Mouse (Mus musculus) intestine, embryonic 14.5 days (tissue): ENCODE results near the gene Sim2. TPM values are rescaled to one million over a fixed set of nuclear protein-coding genes. Genes with fewer than 3 reads are reported as not detected.

ENCODE experiments used
- ATAC-seq: fragments of 200-750 bp; cut with Nextera tagmentation; replicated peaks from 2 replicates; pipeline ENCODE4 v1.8.0; 2017; ENCODE audit warnings: low read depth, moderate number of reproducible peaks, moderate TSS enrichment, moderate library complexity; ENCODE audit not compliant: low FRiP score, low TSS enrichment
- DNase-seq: peaks from one replicate; pipeline ENCODE4 v3.0.0-alpha.2; 2018; ENCODE audit warnings: low spot score
- H3K27ac ChIP-seq: fragments of 300-500 bp; sonication (generic); 2 replicates; pipeline ENCODE4 v1.5.1; 2014; ENCODE audit warnings: low read depth, mild to moderate bottlenecking, control low read depth
- H3K27me3 ChIP-seq: fragments of 300-500 bp; sonication (generic); replicated peaks from 2 replicates; pipeline ENCODE4 v1.6.1; 2014; ENCODE audit warnings: low read length, control low read depth; ENCODE audit not compliant: control insufficient read depth, insufficient read depth
- H3K36me3 ChIP-seq: fragments of 300-500 bp; sonication (generic); 2 replicates; pipeline ENCODE4 v1.6.1; 2014; ENCODE audit warnings: low read length, control low read depth; ENCODE audit not compliant: control insufficient read depth, insufficient read depth
- H3K4me1 ChIP-seq: fragments of 300-500 bp; sonication (generic); replicated peaks from 2 replicates; pipeline ENCODE4 v1.6.1; 2014; ENCODE audit warnings: low read length, control low read depth, mixed read lengths; ENCODE audit not compliant: control insufficient read depth, insufficient read depth
- H3K4me2 ChIP-seq: fragments of 300-500 bp; sonication (generic); 2 replicates; pipeline ENCODE4 v1.6.1; 2014; ENCODE audit warnings: low read length
- H3K4me3 ChIP-seq: fragments of 300-500 bp; sonication (generic); 2 replicates; pipeline ENCODE4 v1.5.1; 2014; ENCODE audit warnings: low read depth, low read length, control low read depth, mixed read lengths
- H3K9ac ChIP-seq: fragments of 300-500 bp; sonication (generic); 2 replicates; pipeline ENCODE4 v1.6.1; 2014; ENCODE audit warnings: mild to moderate bottlenecking, low read length
- H3K9me3 ChIP-seq: fragments of 300-500 bp; sonication (generic); 2 replicates; pipeline ENCODE4 v1.6.1; 2016; ENCODE audit warnings: low read length, control low read depth; ENCODE audit not compliant: control insufficient read depth
- WGBS: fragments of 180-500 bp; shearing (Covaris S2); extraction: QIAGEN DNeasy Blood & Tissue Kit; methylation state at CpG from one replicate; pipeline ENCODE4 v1.1.7; 2014; 5-methylcytosine and 5-hydroxymethylcytosine counted together
- polyA plus RNA-seq: library from polyadenylated mRNA; unstranded; fragments of >200 nt; fragmentation: Nextera tagmentation; extraction: Ambion mirVana; gene quantifications from 2 replicates; pipeline ENCODE4 v1.2.1, GENCODE M21; 2014

Gene Sim2
- polyA plus RNA-seq, 1 experiment from 2014 or later = not detected

DNA sequence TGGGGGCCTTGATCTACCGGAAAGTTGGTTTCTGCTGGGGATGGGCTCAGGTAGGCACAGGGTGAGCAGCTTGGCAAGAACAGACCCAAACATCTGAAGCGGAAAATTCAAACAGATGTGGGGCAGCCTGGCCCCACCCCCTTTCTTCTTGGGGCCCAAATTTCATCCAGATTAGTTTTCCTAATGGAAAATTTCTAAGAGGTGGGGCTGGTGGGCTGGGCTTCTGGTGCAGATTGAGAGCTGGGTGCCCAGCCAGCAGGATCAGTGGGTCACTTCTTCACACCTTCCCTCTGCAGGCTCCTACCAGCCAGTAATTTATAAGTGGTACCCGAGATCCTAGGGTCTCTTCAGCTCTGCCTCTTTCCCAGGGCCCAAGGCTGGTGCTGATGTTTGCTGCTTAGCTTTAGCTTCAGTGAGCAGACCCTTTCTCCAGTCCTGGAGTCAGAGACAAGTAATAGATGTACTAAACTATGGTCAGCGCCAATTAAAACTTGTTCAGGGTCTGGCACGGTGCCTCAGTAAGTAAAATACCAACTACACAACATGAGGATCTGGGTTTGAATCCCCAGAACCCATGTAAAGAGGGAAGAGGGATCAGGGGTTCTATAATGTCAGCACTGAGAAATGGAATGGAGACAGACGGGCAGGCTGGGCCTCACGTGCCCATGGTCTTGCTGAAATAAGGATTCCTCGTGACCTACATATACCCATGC is 2.6 kb upstream of the Sim2 start:
- DNase-seq (no peak), ATAC-seq (no peak)
- Histone ChIP-seq H3K9ac (no peak overlapping the region), H3K27me3 (peaks cover 98% of the 10 kb centered on the region), H3K36me3 (no peaks in the 10 kb centered on the region), H3K4me1 (peaks cover 10% of the 10 kb centered on the region), H3K27ac (no peak overlapping the region), H3K9me3 (no peaks in the 10 kb centered on the region), H3K4me2 (no peak overlapping the region), H3K4me3 (no peak overlapping the region)
- 7% methylated on average over 8 of the region's 8 CpGs for WGBS

DNA sequence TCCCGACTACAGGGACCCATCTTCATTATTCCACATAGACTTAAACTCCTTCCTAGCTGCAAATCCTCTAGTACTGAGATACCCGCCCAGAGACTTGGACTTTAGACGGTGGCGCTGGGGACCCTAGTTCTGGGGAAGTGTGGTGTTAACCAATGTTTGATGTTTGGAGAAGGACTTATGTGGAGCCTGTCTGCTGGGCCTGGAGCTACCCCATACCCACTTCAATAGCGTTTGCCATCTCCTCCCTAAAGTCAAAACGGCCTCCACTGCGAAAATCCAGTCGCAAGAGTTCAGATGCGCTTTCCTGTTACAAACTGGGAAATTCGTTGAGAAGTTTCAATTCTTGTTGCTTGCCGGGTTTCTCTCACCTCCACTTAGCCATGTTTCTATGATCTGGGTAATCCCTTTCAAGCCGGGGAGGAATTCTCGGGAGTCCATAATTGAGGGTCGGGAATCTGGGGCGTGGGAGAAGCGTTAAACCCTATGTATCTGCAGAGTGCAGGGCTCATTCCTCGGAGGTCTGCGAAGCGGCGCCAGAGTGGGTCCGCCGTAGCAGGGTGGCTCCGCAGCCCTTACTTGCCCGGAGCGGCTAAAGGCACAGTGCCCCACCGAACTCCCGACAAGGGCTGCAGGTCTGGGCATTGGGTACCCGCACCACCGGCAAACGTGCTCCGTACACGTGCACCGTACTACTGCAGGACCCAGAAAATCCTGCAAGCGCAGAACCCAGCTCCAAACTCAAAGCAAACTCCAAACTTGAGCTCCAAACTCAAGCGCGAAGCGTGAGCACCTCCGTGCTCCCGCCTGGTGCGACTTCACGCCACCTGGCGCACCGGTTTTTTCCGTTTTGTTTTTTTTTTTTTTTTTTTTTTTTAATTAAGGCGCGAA is 1.5 kb upstream of the Sim2 start:
- DNase-seq (peak; percentile 75), ATAC-seq (no peak)
- no peak overlapping the region for H3K9ac ChIP-seq
- peaks cover 98% of the 10 kb centered on the region for H3K27me3 ChIP-seq
- no peaks in the 10 kb centered on the region for H3K36me3 ChIP-seq
- H3K9me3 ChIP-seq = no peaks in the 10 kb centered on the region
- H3K4me1 ChIP-seq = peaks cover 10% of the 10 kb centered on the region
- no peak overlapping the region for H3K4me2 ChIP-seq
- no peak overlapping the region for H3K4me3 ChIP-seq
- 2% methylated on average over 46 of the region's 46 CpGs for WGBS
- H3K27ac ChIP-seq = no peak overlapping the region

DNA sequence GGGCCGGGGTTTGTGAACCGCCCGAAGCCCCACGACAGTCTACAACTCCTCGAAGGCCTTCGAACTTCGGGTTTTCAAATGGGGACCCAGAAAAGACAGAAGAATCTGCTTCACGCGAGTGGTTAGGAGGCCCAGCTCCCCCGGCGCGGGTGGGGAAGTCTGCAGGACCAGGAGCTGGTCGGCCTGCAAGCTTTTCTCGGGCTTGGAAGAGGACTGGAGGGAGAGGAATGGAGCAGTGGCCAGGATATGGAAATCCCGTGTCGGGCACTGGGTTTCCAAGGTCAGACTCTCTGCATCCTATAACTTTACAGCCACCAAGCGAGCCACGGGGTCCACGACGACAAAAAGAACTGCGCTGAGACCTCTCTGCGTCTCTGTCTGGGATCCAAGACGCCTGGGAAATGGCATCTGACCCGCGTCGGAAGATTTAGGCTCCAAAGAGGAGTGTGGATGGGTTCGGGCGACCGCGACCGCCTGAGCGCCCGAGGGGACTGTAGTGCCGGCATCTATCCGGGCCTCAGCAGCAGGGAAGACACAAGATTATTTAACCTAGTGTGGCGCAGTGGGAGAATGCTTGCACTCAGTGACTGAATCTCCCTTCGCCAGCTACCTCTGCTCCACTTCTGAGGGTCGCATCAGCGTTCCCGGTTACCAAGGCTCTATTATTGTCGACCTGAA is 744 bp upstream of the Sim2 start:
- Histone ChIP-seq H3K27me3 (peaks cover 99% of the 10 kb centered on the region), H3K36me3 (no peaks in the 10 kb centered on the region), H3K4me3 (no peak overlapping the region), H3K9ac (no peak overlapping the region), H3K4me2 (no peak overlapping the region), H3K9me3 (no peaks in the 10 kb centered on the region), H3K4me1 (peaks cover 10% of the 10 kb centered on the region), H3K27ac (no peak overlapping the region)
- DNase-seq = peak; percentile 82
- ATAC-seq = no peak
- WGBS = under 1% methylated on average over 41 of the region's 41 CpGs

DNA sequence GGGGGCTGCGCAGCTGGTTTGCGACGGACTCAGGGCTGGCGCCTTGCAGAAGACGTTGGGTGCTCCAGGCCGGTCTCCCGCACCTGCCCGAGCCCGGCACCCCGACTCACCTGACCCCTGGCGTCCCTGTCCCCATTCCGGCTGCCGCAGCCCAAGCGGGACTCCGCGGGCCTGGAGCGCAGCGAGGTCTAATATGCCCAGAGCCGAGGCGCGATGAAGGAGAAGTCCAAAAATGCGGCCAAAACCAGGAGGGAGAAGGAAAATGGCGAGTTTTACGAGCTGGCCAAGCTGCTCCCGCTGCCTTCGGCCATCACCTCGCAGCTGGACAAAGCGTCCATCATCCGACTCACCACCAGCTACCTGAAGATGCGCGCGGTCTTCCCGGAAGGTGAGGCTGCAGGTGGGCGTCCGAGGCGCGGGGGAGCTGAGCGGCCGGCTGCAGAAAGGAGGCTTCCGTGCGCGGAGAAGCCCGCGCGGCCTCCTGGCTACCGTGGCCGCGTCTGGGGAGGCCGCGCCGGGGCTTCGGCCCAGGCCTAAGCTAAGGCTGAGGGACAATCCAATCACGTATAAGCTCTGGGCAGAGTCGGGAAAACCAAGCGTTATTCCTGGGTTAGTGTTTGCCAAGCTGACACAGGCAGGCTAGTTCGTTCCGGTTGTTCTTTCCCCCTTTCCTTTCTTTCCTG is 1.0 kb downstream of the Sim2 start:
- peak overlapping the region; percentile 24; the same call in 1 of the 2 replicates for H3K4me3 ChIP-seq
- H3K27me3 ChIP-seq = peaks cover 99% of the 10 kb centered on the region
- no peaks in the 10 kb centered on the region for H3K36me3 ChIP-seq
- 0% methylated on average over 57 of the region's 57 CpGs for WGBS
- H3K9ac ChIP-seq = no peak overlapping the region
- no peak overlapping the region for H3K27ac ChIP-seq
- peak overlapping the region; percentile 45 for H3K4me2 ChIP-seq
- peak; percentile 80 for DNase-seq
- peaks cover 10% of the 10 kb centered on the region for H3K4me1 ChIP-seq
- no peak for ATAC-seq
- no peaks in the 10 kb centered on the region for H3K9me3 ChIP-seq

DNA sequence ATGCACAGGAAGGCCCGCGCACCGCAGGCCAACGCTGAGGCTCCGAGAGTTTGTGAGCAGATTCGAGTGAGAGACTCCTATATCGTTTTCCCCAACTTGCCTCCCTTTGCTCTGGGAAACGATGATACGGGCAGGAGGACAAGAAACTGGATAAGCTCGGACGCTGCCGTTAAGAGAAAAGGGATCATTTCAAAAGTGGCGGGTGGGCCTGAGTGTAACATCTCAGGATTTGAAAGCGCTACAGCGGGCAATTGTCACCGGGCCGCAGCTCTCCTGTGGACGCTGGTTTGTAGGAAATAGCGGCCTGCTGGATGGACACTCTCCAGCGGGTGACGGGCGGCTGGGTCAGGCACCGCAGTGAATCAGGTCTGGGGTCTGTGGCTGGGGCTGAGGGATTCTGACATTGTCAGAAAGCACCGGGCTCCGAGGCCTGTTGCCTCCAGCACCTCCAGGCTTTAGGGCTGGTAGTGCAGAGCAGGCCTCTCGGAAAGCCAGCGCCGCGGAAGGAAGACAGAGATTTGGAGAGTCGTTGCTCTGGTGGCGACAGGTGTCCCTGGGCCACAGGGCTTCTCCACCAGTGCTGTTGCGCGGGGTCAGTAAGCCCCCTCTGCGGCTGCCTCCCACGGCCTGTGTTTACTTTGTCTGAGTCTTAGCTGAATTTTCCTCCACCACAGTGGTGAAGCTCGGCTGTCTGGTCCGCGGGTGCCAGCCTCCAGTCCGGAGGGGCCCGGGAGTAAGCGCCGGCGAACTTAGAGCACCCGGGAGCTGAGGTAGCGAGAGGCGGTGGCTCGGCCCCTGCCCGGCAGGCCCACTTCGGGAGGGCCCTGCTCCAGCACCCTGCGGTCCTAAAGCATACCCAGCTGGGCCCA is 2.2 kb downstream of the Sim2 start:
- Histone ChIP-seq H3K9ac (no peak overlapping the region), H3K36me3 (no peaks in the 10 kb centered on the region), H3K4me2 (no peak overlapping the region), H3K4me3 (no peak overlapping the region), H3K27ac (no peak overlapping the region), H3K27me3 (peaks cover 99% of the 10 kb centered on the region), H3K9me3 (no peaks in the 10 kb centered on the region), H3K4me1 (peaks cover 10% of the 10 kb centered on the region)
- ATAC-seq (no peak; the same call in 1 of the 2 replicates), DNase-seq (peak; percentile 79)
- WGBS = 2% methylated on average over 50 of the region's 50 CpGs

DNA sequence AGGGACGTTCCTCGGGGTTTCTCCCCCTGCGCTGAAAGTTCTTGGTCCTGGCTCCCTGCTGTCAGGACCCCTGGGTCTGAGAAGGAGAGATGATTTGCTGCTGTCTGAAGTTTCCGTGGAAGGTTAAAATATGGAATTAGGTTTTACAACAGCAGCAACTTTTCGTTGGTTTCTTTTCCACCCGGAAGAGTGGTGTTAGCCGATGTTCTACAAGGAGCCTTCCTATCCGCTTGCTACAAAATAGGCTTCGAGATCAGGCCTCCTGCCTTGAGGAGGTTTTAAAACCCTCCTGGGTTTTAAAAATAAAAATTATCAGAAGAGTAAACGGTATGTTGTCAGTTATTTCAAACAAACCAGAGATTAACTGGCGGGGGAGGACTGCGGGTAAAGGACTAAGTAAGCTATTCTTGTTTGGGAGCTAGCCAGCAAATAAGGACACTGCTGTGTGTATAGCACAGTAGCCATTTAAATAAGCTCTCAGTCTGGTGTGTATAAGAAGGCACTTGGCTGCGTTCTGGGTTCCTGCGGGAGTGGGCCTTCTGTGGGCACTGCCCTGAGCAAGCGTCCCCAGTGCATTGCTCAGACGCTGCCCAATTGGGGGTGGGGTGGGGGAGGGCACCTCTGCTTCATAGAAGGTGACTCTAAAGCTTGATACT is 3.0 kb downstream of the Sim2 start:
- 6% methylated on average over 16 of the region's 16 CpGs for WGBS
- H3K27me3 ChIP-seq = peaks cover 99% of the 10 kb centered on the region

DNA sequence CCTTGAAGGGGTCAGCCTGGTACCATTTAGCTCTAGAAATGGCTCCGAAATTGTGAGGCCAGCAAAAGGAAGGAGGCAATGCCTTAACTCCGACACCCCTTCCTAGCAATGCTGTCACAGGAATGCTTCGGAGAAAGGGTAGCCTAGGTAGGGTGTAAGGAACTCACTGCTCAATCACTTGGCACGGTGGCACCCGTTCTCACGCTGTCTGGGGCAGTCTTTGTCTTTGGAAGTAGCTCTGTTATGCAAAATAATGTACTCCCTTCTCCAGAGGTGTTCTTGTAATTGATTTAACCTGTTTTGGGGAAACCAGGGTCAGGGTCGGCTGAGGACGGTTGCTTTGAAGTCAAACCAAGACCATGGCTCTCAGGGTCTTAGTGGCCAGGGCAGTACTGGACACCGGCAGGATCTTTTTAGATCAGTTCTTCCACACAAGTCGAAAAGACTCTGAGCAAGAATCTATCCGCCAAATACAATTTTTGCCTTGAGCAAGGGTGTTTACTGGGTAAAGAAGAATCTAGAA is 3.6 kb downstream of the Sim2 start:
- H3K4me3 ChIP-seq = no peak overlapping the region

More for the DNA sequence above, 3.0 kb downstream of the Sim2 start:
- Histone ChIP-seq H3K27ac (no peak overlapping the region), H3K9ac (no peak overlapping the region), H3K4me3 (no peak overlapping the region), H3K36me3 (no peaks in the 10 kb centered on the region), H3K4me1 (peaks cover 10% of the 10 kb centered on the region), H3K4me2 (no peak overlapping the region), H3K9me3 (no peaks in the 10 kb centered on the region)
- DNase-seq (peak; percentile 67), ATAC-seq (no peak)

More for the DNA sequence above, 3.6 kb downstream of the Sim2 start:
- no peak overlapping the region for H3K9ac ChIP-seq
- H3K4me2 ChIP-seq = no peak overlapping the region
- peaks cover 10% of the 10 kb centered on the region for H3K4me1 ChIP-seq
- no peak for DNase-seq
- peaks cover 99% of the 10 kb centered on the region for H3K27me3 ChIP-seq
- no peaks in the 10 kb centered on the region for H3K9me3 ChIP-seq
- H3K27ac ChIP-seq = no peak overlapping the region
- WGBS = 2% methylated on average over 11 of the region's 11 CpGs
- H3K36me3 ChIP-seq = no peaks in the 10 kb centered on the region
- ATAC-seq = no peak
